Mouse (Mus musculus): ENCODE measurements around the gene Cbx6.

GRCm38 (mm10) chr15:79798591-79798990, 35.9 kb downstream of the Cbx6 start:
- no peak for TF ChIP-seq POLR2A (IDR thresholded peaks at IDR 0.05; ENCODE audit: extremely low read depth, insufficient read depth, low read length)
- no peak for TF ChIP-seq CTCF (IDR thresholded peaks at IDR 0.05; ENCODE audit: low read depth, low read length)
